Mouse (Mus musculus): ENCODE measurements around the gene Exoc6b.

The Exoc6b gene

DNA sequence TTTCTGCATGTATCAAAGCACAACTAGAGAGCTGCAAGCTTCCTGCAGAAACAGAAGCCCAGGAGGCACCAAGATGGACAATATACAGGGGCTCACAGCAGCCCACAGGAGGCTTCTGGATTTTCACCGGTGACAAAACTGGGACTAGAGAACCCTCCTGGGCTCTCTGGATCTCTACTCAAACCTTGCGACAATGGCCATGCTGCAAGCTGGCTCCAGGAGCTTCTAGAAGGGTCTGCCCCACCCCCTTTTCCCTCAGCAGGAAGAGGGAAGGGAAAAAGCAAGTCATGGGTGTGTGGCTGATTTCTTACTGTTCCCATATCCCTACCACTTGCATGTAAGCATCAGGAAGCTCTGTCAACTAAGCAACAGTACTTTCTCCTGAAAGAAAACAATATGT is 437.7 kb downstream of the Exoc6b start:
- DNase-seq (ENCODE audit: low spot score in 2 of 2), result no peak

DNA sequence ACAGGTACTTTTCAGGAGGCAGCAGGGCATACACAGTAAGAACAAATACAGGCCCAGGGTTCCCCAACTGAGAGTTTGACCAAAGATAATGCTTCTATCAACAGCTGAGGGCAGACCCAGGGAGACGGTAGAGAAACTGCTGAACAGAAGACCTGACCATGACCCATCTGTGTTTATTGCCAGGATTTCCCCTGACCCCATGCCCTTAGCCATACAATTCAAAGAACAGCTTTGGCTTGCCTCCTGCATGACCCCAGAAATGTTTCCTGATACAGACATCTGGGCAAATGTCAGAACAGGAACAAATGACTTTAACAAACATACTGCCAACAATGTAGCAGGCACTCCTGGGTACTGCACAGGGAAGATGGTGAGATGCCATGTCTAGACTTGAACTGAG is 439.0 kb downstream of the Exoc6b start:
- no peak for DNase-seq (ENCODE audit: low spot score in 2 of 2)

DNA sequence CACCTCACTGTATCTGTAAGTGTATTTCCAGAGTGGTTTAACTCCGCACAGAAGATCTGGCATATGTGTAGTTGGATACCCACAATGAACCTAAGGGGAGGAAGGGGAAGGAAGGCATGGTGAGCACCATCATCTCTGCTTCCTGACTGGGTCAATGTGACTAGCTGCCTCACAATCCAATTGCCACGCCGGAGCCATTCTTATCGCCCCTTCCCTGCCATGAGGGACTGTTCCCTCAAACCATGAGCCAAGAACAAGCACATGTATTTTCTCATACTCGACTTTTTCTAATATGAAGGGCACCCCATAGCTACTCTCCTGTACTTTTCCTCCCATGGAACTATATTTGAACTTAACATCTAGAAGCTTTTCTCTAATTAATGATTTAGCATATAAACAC is 440.5 kb downstream of the Exoc6b start:
- no peak for DNase-seq (ENCODE audit: low spot score in 2 of 2)

DNA sequence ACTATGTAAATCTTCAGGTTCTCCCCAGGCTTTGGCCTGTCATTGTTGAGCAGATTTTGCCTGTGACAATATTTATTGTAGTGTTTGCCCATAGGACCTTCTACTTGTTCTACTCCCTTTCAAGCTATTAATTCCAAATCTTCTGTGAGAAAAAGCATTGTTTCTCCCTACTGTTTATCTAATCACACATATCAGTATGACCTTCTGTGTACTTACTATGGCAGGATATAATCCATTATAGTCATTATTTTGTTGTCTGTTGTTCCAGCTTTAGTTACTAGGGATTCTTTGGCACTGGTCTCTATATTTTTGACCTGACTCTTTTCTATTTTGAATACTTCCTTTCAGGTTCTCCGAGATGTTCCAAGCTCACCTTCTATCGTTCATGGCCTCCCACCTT is 442.9 kb downstream of the Exoc6b start:
- DNase-seq (ENCODE audit: low spot score in 2 of 2), result no peak

DNA sequence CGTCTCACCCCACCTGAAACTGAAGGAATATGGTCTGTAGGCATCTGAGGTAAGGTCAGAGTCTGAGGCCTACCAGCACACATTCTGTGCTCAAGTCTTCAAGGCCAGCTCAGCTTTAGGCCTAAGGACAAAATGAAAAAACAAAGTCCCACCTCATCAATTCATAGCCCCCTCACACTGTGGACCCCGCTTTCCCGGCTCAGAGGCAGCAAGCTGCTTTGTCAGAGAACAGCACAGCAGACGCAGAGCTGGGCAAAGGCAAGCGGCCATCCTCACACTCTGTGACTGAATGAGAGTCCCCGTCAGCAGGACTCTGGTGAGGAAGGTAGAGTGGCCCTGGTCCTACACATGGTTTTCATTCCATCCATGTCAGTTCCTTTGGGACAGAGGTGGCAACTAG is 450.1 kb downstream of the Exoc6b start:
- DNase-seq (ENCODE audit: low spot score in 2 of 2), result peak in 1 of 2 experiments; percentile 48

DNA sequence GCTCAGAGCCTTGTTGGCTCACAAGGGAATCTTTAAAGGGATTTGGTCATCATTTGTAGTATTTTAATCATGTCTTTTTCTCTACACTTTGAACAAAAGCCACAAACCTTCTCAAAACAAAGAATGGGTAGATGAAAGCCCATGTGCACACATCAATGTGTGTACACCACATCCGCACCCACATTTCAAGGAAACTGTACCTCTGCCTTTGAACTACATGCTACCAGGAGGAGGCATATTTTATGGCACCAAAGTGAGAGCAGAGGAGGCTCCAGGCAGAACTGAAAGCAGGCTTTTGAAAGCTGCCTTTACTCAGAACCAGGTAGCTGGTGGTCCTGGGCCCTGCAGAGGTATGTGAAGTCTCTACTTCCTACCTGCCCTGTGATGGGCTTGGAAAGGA is 452.3 kb downstream of the Exoc6b start:
- no peak for DNase-seq (ENCODE audit: low spot score in 2 of 2)

DNA sequence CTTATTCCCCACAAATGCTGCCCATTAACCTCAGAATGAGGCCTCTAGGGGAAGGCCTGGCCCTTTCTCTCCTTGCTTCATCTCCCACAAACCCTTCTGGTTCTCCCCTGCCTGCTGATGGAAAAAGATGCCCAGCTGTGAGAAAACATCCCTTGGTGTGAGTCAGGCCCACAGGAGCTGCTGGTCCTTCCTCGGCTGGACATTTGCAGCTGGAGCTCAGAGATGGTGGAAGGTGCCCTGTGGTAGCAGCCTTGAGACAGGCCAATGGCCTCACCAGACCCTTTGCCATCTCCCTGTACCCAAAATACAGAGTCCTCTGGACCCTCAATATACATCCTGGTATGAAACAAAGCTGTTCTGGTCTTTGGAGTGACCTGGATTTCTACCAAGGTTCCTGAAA is 452.7 kb downstream of the Exoc6b start:
- DNase-seq (ENCODE audit: low spot score in 2 of 2), result no peak

DNA sequence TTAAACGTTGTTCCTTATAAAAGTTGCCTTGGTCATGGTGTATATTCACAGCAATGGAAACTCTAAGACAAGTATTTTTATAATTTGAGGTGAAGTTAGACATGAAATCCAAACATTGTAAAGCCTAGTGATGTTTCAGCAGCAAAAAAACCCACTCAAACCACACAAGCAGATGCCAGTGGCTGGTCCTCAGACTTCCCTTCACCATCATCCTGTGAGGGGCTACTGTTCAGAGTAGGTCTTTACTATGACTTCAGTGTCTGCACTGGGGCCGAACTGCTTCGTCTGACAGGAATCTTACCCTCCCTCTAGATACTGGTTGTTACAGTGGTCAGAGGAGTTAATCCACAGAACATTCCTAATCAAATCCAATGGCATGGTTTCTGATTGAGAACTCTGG is 455.8 kb downstream of the Exoc6b start:
- DNase-seq (ENCODE audit: low spot score in 2 of 2), result no peak

DNA sequence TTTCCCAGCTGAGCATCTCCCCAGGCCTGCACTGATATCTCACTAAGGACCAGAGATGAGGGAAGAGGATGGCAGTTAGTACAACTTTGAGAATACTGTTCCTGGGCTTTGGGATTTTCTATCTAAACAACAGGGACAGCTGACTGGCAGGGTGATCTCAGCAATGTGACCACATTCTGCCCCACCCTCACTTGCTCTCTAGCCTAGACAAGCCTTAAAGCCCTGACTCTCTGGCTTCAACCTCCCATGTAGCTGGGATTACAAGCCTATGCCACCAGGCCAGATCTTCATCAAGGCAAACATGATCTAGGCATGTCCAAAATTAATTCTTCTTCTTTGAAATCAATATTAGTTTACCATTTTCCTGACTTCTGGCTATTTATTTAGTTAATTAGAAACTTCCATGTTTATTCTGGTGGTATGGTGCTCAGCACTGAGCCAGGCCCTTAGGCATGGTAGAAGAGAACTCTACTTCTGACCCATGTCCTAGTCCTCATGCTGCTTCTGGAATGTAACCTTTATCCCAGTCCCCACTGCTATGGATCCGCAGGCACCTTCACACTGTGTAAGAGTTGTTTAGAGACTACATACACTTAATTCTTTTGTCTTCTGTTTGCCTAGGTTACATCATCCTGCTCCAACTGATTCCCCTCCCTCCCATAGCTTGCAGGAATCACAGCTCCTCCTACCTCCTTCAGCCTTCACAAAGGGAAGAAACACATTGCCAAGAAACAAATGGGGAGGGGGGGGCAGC is 468.0 kb downstream of the Exoc6b start:
- peak; percentile 5 to 44 for DNase-seq (ENCODE audit: low spot score in 2 of 2)

DNA sequence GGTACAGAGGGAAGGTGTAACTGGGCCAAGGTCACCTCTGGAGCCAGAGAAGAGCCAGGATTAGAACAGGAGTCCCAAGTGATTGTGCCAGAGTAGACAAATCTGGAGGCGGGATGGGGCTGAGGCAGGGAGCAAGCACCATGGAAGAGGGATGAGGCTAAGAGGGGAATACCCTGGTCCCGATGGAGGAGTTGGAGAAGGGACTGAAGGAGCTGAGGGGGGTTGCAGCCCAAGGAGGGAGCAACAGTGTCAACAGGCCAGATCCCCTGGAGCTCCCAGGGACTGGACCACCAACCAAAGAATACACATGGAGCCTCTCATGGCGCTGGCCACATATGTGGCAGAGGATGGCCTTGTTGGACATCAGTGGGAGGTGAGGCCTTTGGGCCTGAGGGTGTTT is 470.0 kb downstream of the Exoc6b start:
- DNase-seq (ENCODE audit: low spot score in 2 of 2), result peak in 1 of 2 experiments; percentile 42

DNA sequence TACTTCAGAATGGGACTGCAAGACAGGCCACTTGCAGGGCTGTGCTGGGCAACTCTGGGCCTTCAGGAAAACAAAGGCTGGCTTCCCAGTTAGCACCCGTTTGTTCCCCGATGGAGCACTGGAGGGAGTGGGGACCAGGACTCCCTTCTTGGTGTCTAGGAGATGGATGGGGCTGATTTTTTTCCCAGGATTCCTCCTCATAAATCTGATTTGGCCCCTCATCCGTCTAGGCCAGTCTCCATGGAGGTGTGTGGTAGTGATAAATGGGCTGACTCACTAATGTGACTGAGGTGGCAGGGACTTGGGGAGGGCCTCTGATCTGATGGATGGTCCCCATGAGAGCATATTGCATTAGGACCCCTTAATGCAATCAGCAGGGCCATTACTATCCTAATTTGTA is 470.6 kb downstream of the Exoc6b start:
- DNase-seq (ENCODE audit: low spot score in 2 of 2), result peak in 1 of 2 experiments; percentile 51

DNA sequence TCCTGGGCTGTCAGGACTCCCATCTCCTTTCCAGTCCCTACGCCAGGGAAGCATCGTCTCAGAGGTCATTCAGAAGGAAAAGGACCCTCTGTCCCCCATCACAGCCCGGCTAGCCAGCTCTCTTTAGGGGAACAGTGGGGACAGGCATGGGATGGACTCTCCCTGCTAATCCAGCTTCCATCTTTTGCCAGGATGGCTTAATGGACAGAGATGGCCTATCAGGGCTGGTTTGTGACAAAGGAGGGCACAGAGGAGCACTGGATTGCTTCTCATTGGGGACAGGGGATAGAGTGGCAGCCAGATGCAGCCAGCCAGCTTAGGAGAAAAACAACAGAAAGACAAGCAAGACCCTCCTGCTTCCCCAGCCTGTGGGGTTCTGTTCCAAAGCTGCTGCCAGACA is 474.7 kb downstream of the Exoc6b start:
- no peak for DNase-seq (ENCODE audit: low spot score in 2 of 2)

DNA sequence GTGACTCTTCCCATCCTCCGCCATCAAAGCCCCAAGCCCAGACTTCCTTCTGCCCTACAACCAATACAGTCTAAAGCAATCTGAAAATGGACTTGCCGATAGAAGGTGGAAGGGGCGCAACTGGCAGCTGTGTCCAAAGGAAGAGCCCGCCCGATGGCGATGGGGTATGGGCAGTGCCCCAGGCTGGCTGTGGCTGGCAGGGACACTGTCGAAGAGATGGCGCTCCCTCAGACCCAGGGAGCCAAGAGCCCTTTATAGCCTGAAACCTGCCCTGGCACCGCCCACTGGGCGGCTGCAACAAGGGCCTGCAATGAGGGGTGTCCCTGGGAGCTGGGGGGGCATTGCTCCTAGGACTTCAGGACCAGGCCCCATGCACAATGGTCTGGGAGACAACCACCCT is 475.6 kb downstream of the Exoc6b start, which contains the start of gene Cyp26b1:
Cyp26b1 (minus strand) TSS at position 216 of the 400 bp plus-strand sequence.
- peak; percentile 10 to 55 for DNase-seq (ENCODE audit: low spot score in 2 of 2)

DNA sequence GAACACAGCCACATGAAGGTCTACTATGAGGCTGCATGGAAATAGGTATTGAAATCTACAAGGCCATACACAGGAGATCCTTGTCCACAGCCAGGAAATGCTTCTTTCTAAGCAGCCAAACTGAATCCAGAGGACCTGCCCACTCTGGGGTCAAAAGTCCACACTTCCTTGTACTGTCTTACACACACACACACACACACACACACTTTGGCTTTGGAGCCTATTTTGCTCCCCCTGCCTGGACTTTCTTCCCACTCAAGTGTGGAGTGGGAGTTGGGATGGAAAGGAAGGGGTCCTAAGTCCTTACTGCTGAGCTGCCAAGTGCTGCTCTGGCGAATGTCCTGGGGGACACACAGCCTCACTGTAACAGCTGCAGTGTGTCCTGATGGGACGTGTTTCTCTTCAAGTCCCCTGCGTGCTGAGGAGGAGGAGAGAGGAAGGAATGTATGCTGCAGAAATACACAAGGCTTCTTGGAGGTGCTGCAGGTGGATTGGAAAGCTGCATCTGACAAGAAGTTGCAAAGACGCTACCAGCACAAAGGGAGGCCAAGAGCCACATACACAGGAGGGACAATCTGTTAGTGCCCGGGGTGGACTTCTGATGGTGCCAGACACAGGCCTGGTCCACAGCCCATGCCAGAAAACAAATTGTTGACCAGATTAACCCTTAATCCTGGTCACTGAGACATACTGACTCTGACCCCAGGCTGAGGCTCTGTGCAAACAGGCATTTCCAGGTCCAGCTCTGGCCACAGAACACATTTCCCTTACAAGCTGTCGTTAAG is 478.2 kb downstream of the Exoc6b start:
- peak in 1 of 2 experiments; percentile 10 for DNase-seq (ENCODE audit: low spot score in 2 of 2)

DNA sequence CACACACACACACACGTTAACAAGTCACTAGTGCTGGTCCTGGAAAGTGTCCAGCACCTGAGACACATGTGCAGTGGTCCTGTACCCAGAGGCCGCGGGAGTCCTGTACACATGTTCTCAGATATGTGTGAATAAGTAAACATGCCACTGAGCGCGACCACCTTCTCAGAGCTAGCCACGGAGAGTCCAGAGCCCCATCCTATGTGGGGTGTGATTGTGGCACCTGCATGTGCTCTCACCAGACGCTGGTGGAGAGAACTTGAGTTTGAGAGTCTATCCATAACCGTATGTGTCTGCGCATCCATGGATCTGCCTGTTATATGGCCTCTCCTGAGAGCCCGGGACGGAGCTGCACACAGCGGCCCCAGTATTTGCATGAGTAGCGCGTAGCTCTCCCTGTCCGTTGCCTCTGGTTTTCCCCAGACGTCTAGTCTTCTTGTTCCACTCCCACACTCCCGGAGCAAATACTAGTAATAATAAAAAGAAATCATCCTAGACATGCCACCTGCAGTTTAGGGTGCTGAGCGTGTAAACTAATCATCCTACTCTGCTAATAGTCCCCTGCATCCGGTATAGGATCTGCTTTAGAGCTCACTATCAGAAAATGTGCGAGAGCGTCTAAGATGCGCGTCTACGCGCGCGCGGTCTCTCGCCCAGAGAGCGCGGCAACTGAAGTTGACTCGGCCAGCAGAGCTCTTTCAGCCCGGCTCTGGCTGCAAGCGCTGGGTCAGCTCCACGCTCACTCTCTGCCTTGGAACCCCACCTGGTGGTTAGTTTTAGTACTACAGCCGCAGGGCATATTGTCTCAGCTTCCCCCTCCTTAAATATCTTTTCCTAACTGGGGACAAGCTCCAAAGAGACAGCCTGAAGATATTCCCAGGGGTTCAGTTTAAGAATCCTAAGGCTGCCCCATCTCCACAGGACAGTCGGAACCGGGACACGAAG is 479.3 kb downstream of the Exoc6b start:
- DNase-seq (ENCODE audit: low spot score in 2 of 2), result peak; percentile 68 to 87

DNA sequence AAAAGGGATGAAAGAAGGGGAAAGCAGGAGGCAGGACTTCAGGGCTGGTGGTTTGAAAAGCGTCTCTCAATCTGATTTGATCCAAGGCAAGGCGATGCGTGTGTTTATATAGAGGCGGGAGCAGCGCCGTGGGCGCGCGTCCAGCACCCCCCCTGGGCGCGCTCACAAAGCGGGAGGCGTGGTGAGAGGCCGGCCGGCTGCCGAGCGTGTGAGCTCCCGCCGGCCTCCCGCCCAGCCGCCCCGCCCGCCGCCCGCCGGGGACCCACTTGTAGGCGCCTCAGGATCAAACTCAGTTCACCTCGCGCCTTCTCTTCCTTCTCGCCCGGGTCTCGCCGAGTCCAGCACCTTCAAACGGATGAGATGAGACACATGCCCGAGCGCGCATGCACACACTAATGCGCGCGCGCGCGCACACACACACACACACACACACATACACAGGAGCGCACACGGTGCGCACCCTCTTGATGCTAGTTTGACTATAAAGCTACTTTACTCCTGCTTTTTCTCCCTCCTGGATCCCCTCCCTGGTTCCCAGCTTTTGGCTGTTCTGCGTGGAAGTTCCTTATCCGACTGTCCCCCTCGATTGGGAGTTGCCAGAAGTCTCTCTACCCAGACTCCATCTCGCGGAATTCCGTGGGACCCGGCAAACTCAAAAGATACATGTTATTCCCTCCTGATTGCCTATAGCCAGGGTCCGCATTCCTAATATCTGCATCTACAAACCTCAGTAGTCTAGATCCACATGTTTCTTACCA is 480.2 kb downstream of the Exoc6b start:
- DNase-seq (ENCODE audit: low spot score in 2 of 2), result peak in 1 of 2 experiments; percentile 59

DNA sequence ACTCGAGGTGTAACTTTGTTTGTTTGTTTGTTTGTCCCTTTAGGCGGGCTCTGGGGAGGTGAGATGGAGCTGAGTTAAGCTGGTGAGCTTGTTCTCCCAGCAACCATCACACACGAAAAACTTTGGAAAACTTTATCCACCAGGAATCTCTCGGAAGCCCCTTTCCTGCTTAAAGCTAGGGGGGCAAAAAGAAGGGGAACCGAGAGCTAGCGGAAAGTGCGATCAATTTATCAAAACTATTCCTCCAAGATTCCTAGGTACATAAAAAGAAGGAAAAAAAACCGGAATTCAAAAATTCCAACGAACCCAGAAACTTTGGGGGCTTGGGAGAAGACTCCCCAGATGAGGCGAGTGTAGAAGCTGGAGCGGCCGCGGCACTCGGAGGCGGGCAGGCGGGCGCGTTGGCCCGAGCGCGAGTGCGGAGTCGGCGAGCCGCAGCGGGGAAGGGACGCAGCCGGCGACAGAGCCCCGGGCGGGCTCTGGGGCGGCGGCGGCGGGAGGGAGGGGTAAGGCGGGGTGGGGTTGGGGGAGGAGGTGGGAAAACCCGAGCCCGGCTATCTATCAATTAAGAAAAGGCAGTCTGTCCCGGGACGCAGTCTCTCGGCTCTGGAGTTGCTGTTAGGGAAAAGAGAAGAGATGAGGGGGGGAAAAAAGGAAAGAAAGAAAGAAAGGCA is 481.0 kb downstream of the Exoc6b start:
- peak in 1 of 2 experiments; percentile 55 for DNase-seq (ENCODE audit: low spot score in 2 of 2)

DNA sequence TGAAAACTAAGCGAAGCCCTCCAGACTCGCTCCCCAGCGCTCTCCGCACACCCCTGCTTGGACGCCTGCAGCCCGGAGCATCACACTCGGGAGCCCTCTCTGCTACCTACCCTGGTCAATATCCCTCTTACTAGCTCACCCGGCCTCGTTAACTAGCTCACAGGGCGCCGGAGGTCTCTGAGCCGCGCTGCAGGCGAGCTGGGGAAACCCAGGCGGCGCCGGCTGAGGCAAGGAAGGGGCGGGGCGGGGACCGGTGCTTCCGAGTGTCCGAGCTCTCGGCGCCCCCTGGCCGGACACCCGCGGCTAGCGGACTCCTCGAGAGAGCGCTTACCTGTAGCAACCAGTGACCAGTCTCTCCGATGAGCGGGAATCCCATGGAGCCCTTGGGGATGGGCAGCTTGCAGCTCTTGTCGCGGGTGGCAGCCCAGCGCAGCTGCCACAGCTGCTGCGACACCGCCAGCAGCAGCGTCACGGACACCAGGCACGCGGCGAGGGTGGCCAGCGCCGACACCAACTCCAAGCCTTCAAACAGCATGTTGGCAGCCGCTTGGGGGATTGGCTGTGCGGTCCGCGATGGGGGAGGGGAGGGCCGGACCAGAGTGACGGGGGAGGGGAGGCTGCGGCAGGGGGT is 481.7 kb downstream of the Exoc6b start:
- DNase-seq (ENCODE audit: low spot score in 2 of 2), result peak in 1 of 2 experiments; percentile 64

DNA sequence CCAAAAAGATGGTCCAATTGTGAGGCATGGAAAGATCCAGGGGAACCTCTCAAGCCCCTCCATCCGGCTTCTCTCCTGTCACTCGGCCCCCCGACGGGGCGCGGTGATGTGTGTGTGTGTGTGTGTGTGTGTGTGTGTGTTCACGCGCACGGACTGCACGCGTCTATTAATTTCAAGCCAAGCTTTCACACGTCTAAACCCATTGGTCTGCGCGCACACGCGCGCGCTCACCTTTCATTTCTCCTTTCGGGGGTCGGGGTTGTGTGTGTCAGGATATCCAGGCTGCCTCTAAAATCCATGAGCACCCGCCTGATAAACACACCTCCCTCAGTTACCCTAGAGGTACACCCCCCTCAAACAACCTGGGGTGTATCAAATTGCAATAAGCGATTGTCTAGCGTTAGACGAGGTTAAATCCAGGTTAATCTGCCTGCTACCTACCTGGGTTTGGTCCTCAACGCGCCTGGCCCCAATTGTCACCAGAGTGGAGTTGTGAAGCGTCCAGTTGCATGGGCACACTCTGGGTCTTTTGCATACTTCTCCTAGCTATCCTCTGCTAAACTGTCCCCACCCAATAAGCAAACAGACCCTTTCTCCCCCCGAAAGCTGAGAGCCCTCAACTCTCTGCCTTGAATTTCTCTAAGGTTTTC is 482.6 kb downstream of the Exoc6b start:
- DNase-seq (ENCODE audit: low spot score in 2 of 2), result peak in 1 of 2 experiments; percentile 53

Data from spleen, postnatal 4 days (tissue).